Mouse (Mus musculus) WW6 (cell line): ENCODE results near the gene Lhfp.
"Not testable (repeated sequence)": the region's sequence is repeated elsewhere in the genome, so short reads cannot be mapped to it uniquely, and the experiment has no call there.

ENCODE experiments used
- DNase-seq: peaks from one replicate; pipeline ENCODE4 v3.0.0-alpha.2; 2013; ENCODE audit warnings: low read depth, low spot score

Lhfp gene

GRCm38 (mm10) chr3:53089921-53090320 lies 48.6 kb downstream of the Lhfp start:
- DNase-seq = no peak

GRCm38 (mm10) chr3:53100210-53100609 lies 58.9 kb downstream of the Lhfp start:
- no peak for DNase-seq

- no peak for DNase-seq
These were observed 59.5 kb downstream of the Lhfp start for GRCm38 (mm10) chr3:53100803-53101202.

- DNase-seq = no peak
These were observed 60.4 kb downstream of the Lhfp start for GRCm38 (mm10) chr3:53101711-53102110.

- DNase-seq = no peak
These were observed 60.9 kb downstream of the Lhfp start for GRCm38 (mm10) chr3:53102131-53102756.

- DNase-seq = no peak
These were observed 61.4 kb downstream of the Lhfp start for GRCm38 (mm10) chr3:53102757-53103153.

GRCm38 (mm10) chr3:53108594-53109373 lies 67.5 kb downstream of the Lhfp start:
- no peak for DNase-seq

GRCm38 (mm10) chr3:53109879-53110278 lies 68.6 kb downstream of the Lhfp start:
- no peak for DNase-seq

GRCm38 (mm10) chr3:53112048-53112447 lies 70.7 kb downstream of the Lhfp start:
- no peak for DNase-seq

GRCm38 (mm10) chr3:53118755-53119154 lies 77.4 kb downstream of the Lhfp start:
- DNase-seq = not testable (repeated sequence)

- no peak for DNase-seq
These were observed 78.7 kb downstream of the Lhfp start for GRCm38 (mm10) chr3:53119978-53120377.

- DNase-seq = no peak
These were observed 84.2 kb downstream of the Lhfp start for GRCm38 (mm10) chr3:53125495-53125894.

GRCm38 (mm10) chr3:53138785-53139184 lies 97.5 kb downstream of the Lhfp start:
- no peak for DNase-seq

- DNase-seq = no peak
These were observed 97.9 kb downstream of the Lhfp start for GRCm38 (mm10) chr3:53139205-53139604.

GRCm38 (mm10) chr3:53139642-53140041 lies 98.3 kb downstream of the Lhfp start:
- no peak for DNase-seq

GRCm38 (mm10) chr3:53142528-53142927 lies 101.2 kb downstream of the Lhfp start:
- no peak for DNase-seq

- DNase-seq = no peak
These were observed 104.2 kb downstream of the Lhfp start for GRCm38 (mm10) chr3:53145526-53145925.

- no peak for DNase-seq
These were observed 104.6 kb downstream of the Lhfp start for GRCm38 (mm10) chr3:53145946-53146345.

- DNase-seq = no peak
These were observed 105.7 kb downstream of the Lhfp start for GRCm38 (mm10) chr3:53147001-53147400.

- DNase-seq = no peak
These were observed 107.4 kb downstream of the Lhfp start for GRCm38 (mm10) chr3:53148751-53149150.

- DNase-seq = no peak
These were observed 108.4 kb downstream of the Lhfp start for GRCm38 (mm10) chr3:53149625-53150320.

- DNase-seq = no peak
These were observed 109.8 kb downstream of the Lhfp start for GRCm38 (mm10) chr3:53151081-53151480.

- no peak for DNase-seq
These were observed 110.3 kb downstream of the Lhfp start for GRCm38 (mm10) chr3:53151607-53152006.
